Mouse (Mus musculus) subcutaneous adipose tissue, adult 2 months (tissue): ENCODE data around the gene Pcdh11x. TPM values are rescaled to one million over a fixed set of nuclear protein-coding genes. Genes with fewer than 3 reads are reported as not detected.

Source experiments
- polyA plus RNA-seq: library from polyadenylated mRNA; depleted of rRNA; stranded (reverse); fragments of >200 nt; gene quantifications from 2 replicates; pipeline ENCODE4 v1.2.3, GENCODE M21; 2012; ENCODE audit warnings: low replicate concordance; rRNA removed

Pcdh11x gene
- polyA plus RNA-seq = 0.90 TPM in 1 of 2 replicates, not detected in the other

DNA sequence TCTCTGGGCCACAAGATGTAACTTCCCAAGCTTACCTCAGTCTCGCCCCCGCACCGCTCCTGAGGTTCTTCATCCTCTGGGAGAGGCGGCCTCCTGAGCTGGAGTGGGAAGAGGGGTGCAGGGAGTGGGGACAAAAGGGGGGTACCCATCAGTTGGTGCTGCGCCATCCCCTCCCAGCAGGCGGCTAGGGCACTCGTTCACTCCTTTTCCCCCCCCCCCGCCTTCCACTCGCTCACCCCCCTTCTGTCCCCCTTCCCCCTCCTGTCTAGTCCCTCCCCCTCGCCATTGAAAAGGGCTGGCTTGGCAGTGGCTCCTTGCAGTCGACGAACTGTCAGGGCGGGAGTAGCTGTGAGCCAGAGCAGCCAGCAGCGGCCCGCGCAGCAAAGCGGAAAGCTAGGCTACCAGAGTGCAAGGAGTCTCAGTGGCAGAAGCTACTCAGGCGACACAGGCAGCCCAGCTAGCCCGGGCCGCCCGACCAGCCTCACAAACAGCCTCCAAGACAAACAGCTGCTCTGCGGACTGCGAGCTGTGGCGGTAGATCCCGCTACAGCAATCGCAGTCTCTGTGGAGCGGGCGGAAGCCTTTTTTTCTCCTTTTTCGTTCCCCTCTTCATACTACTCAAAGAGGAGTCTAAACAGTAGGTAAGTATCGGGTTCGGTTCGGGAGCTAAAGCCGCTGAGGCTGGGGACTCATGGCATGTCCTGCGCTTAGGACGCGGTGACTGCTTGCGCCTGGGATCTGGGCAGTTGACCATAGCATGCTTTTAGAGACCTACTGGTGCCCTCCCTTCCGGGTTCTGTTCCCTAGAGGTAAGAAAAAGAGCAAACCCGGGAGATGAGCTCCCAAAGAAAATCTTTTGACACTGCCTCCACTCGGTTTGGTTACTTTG is at the start of gene Pcdh11x:
Pcdh11x (plus strand) TSS at position 249 of the 889 bp plus-strand sequence.

GRCm38 (mm10) chrX:120312995-120313394 is 22.9 kb downstream of the Pcdh11x start, which contains the start of gene H2afb3:
TSS of gene H2afb3 (minus strand) at chrX:120313095.

Other genes with a start within 250 kb of the Pcdh11x start
- not detected in 2 replicates for gene H2afb3, start 22.8 kb downstream of the Pcdh11x start, polyA plus RNA-seq